Mouse (Mus musculus): ENCODE results near the gene Zfpm1. TPM values are rescaled to one million over a fixed set of nuclear protein-coding genes. Genes with fewer than 3 reads are reported as not detected.

The Zfpm1 gene
- polyA plus RNA-seq, 1 experiment from 2014 or later, result 7.7 TPM

- H3K27ac ChIP-seq (ENCODE audit: low read depth, low read length), result no peak overlapping the region
- H3K4me1 ChIP-seq (replicated peaks; ENCODE audit: control insufficient read depth, insufficient read depth, low read length), result peaks cover 13% of the 10 kb centered on the region
- no peak overlapping the region for H3K9ac ChIP-seq (ENCODE audit: low read depth, low read length)
- H3K27me3 ChIP-seq (replicated peaks; ENCODE audit: control insufficient read depth, insufficient read depth, low read length), result no peaks in the 10 kb centered on the region
- no peaks in the 10 kb centered on the region for H3K36me3 ChIP-seq (ENCODE audit: control insufficient read depth, insufficient read depth)
- no peak overlapping the region for H3K4me3 ChIP-seq (ENCODE audit: low read depth, low read length)
- ATAC-seq, result no peak
- H3K4me2 ChIP-seq (replicated peaks; ENCODE audit: low read depth), result no peak overlapping the region
- 62% methylated on average over 18 of the region's 18 CpGs for WGBS
- TF ChIP-seq CTCF (IDR thresholded peaks at IDR 0.05; ENCODE audit: low read depth), result peak; percentile 51
- H3K9me3 ChIP-seq (ENCODE audit: control insufficient read depth), result no peaks in the 10 kb centered on the region
These were observed 4.5 kb upstream of the Zfpm1 start for GRCm38 (mm10) chr8:122277204-122277995.

GRCm38 (mm10) chr8:122280156-122280555 is 1.8 kb upstream of the Zfpm1 start:
- Histone ChIP-seq H3K4me1 (replicated peaks; ENCODE audit: control insufficient read depth, insufficient read depth, low read length) (peaks cover 23% of the 10 kb centered on the region), H3K27me3 (replicated peaks; ENCODE audit: control insufficient read depth, insufficient read depth, low read length) (no peaks in the 10 kb centered on the region), H3K4me2 (replicated peaks; ENCODE audit: low read depth) (no peak overlapping the region), H3K9me3 (ENCODE audit: control insufficient read depth) (no peaks in the 10 kb centered on the region), H3K4me3 (ENCODE audit: low read depth, low read length) (no peak overlapping the region), H3K36me3 (ENCODE audit: control insufficient read depth, insufficient read depth) (no peaks in the 10 kb centered on the region), H3K9ac (ENCODE audit: low read depth, low read length) (no peak overlapping the region; the same call in 1 of the 2 replicates), H3K27ac (ENCODE audit: low read depth, low read length) (no peak overlapping the region)
- TF ChIP-seq CTCF (IDR thresholded peaks at IDR 0.05; ENCODE audit: low read depth), result peak; percentile 53
- 71% methylated on average over 4 of the region's 4 CpGs for whole genome bisulfite sequencing
- no peak for ATAC-seq

- no peak for TF ChIP-seq CTCF (IDR thresholded peaks at IDR 0.05; ENCODE audit: low read depth)
- ATAC-seq, result peak; percentile 2
- no peaks in the 10 kb centered on the region for H3K27me3 ChIP-seq (replicated peaks; ENCODE audit: control insufficient read depth, insufficient read depth, low read length)
- H3K4me1 ChIP-seq (replicated peaks; ENCODE audit: control insufficient read depth, insufficient read depth, low read length), result peaks cover 23% of the 10 kb centered on the region
- H3K9ac ChIP-seq (ENCODE audit: low read depth, low read length), result peak overlapping the region; percentile 48; the same call in 1 of the 2 replicates
- no peaks in the 10 kb centered on the region for H3K9me3 ChIP-seq (ENCODE audit: control insufficient read depth)
- H3K36me3 ChIP-seq (ENCODE audit: control insufficient read depth, insufficient read depth), result no peaks in the 10 kb centered on the region
- peak overlapping the region; percentile 85 for H3K27ac ChIP-seq (ENCODE audit: low read depth, low read length)
- H3K4me2 ChIP-seq (replicated peaks; ENCODE audit: low read depth), result peak overlapping the region; percentile 97
- WGBS, result 11% methylated on average over 20 of the region's 20 CpGs
- H3K4me3 ChIP-seq (ENCODE audit: low read depth, low read length), result peak overlapping the region; percentile 85
These were observed 1.2 kb upstream of the Zfpm1 start for GRCm38 (mm10) chr8:122280588-122281316.

GRCm38 (mm10) chr8:122281317-122282034 is 465 bp upstream of the Zfpm1 start:
- Histone ChIP-seq H3K9ac (ENCODE audit: low read depth, low read length) (peak overlapping the region; percentile 85; the same call in 1 of the 2 replicates), H3K36me3 (ENCODE audit: control insufficient read depth, insufficient read depth) (no peaks in the 10 kb centered on the region), H3K27me3 (replicated peaks; ENCODE audit: control insufficient read depth, insufficient read depth, low read length) (no peaks in the 10 kb centered on the region), H3K4me2 (replicated peaks; ENCODE audit: low read depth) (peak overlapping the region; percentile 97), H3K9me3 (ENCODE audit: control insufficient read depth) (no peaks in the 10 kb centered on the region), H3K27ac (ENCODE audit: low read depth, low read length) (peak overlapping the region; percentile 85), H3K4me1 (replicated peaks; ENCODE audit: control insufficient read depth, insufficient read depth, low read length) (peaks cover 23% of the 10 kb centered on the region), H3K4me3 (ENCODE audit: low read depth, low read length) (peak overlapping the region; percentile 85)
- no peak for TF ChIP-seq CTCF (IDR thresholded peaks at IDR 0.05; ENCODE audit: low read depth)
- ATAC-seq, result peak; percentile 90
- under 1% methylated on average over 38 of the region's 47 CpGs for WGBS

- H3K27me3 ChIP-seq (replicated peaks; ENCODE audit: control insufficient read depth, insufficient read depth, low read length), result no peaks in the 10 kb centered on the region
These were observed 787 bp downstream of the Zfpm1 start for GRCm38 (mm10) chr8:122282501-122283355.

More at GRCm38 (mm10) chr8:122282501-122283355, 787 bp downstream of the Zfpm1 start:
- TF ChIP-seq CTCF (IDR thresholded peaks at IDR 0.05; ENCODE audit: low read depth), result no peak
- ATAC-seq, result no peak
- no peaks in the 10 kb centered on the region for H3K9me3 ChIP-seq (ENCODE audit: control insufficient read depth)
- peak overlapping the region; percentile 85 for H3K9ac ChIP-seq (ENCODE audit: low read depth, low read length)
- H3K4me3 ChIP-seq (ENCODE audit: low read depth, low read length), result peak overlapping the region; percentile 85
- H3K36me3 ChIP-seq (ENCODE audit: control insufficient read depth, insufficient read depth), result no peaks in the 10 kb centered on the region; the same call in 1 of the 2 replicates
- H3K27ac ChIP-seq (ENCODE audit: low read depth, low read length), result peak overlapping the region; percentile 89
- peaks cover 26% of the 10 kb centered on the region for H3K4me1 ChIP-seq (replicated peaks; ENCODE audit: control insufficient read depth, insufficient read depth, low read length)
- peak overlapping the region; percentile 97 for H3K4me2 ChIP-seq (replicated peaks; ENCODE audit: low read depth)
- under 1% methylated on average over 61 of the region's 70 CpGs for WGBS
